Mouse (Mus musculus) layer of hippocampus, adult 9-10 months (tissue): ENCODE data around the gene Map3k7.

Source experiments
- DNase-seq: peaks from one replicate; pipeline ENCODE4 v3.0.0; 2022; ENCODE audit warnings: low spot score

The Map3k7 gene

DNA sequence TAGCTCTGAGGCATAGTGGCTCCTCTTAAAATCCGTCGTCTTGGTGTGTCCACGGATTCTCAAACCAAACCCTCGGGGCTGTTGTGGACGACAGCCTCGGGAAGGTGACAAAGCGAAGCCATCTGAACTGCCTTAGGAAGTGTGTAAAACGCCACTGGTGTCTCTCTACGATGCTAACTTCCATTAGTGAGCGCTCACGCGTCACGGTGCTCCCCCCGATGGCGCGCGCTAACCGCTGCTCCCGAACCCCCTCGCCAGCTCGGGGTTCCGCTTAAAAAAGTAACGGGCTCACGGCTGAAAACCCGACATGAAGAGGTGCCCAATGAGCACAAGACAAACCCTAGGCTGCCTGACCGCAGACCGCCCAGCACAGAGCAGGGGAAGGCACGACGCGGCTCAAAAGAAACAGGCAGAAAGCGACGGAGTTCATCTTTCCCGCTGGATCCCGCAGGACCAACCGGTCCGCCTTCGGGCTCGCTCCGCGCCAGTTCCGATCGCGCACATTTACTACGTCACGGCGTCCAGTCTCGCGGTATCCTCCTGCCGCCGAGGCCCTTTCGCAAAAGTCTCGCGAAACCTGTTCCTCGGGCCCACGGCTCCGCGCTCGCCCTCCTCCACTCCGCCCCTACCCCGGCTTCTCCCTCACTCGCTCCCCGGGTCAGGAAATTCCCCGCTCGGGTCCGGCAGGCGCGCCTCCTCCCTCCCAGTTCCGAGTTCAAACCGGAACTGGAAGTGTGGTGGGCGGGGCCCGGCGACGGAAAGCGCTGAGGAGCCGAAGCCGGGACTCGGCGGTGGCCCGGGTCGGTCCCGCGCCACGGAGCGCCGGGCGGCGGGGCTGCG lies at the start of gene Map3k7:
Map3k7 (plus strand) TSS at position 744 of the 840 bp plus-strand sequence.
- peak; percentile 74 for DNase-seq

DNA sequence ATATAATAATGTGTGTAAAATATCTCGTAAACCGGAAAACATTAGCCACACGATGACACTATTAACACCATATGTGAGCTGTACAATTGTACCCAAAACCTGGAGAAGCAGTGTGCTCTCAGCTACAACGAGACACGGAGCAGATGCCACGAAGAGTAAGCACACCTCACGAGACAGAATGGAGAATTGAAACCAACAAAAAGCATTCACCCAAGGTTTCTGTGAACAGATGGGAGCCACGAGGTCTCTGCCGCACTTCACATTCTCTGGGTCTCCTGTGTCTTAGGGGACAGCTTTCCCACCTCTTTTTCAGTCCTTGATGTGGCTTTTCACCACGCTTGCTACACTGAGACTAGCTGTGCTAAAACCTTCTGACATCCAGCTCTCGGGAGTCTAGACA lies 48.8 kb upstream of the Map3k7 start:
- no peak for DNase-seq

DNA sequence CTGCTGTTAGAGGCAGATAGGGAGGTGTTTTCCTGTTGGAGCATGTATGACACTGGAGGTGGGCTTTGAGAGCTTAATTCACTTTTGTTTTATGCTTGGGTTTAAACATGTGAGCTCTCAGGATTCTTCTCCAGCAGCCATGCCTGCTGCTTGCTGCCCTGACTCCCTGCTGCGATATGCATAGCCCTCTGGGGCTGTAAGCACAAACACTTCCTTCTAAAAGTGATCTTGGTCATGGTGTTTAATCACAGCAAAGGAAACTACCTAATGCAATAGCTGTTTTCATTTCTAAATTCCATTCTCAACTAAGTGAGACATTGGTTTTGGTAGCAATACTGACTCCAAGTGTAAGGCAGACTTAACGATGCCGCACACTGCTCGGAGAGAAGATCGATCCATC lies 45.2 kb upstream of the Map3k7 start:
- DNase-seq: no peak

DNA sequence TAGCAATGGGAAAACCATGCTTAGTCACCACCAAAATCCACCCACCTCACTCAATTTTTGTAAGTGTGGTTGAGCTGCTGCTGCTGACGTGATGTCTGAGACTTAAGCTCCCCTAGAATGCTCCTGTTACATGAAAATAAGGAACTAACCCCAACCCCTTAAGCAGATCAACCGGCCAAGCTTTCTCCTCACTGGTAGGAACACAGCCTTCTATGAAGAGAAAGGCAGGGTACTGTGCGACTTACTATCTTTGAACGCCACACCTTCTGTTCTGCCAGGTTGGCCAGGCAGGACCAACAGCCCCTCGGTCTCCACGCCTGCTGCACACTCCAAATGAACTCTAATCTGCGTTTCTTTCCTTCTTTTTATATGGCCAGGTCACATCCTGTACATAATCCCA lies 41.7 kb upstream of the Map3k7 start:
- no peak for DNase-seq

DNA sequence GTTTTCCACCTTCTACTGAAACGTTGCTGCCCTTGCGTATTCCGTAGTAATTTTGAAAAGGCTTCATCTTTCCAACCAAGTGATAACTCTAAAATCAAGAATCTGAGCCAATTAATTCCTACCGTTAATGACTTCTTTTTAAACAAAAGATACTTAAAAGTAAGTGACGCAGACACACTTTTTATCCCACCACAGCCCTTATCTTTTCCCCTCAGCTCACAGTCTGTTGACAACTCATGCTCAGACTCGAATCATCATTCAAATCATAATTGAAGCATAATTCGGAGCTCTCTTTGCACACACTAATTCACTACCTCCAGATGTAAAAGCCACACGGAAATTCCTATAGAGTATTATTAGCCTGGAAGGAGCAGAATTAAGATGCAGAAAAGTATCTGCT lies 40.5 kb upstream of the Map3k7 start:
- no peak for DNase-seq

DNA sequence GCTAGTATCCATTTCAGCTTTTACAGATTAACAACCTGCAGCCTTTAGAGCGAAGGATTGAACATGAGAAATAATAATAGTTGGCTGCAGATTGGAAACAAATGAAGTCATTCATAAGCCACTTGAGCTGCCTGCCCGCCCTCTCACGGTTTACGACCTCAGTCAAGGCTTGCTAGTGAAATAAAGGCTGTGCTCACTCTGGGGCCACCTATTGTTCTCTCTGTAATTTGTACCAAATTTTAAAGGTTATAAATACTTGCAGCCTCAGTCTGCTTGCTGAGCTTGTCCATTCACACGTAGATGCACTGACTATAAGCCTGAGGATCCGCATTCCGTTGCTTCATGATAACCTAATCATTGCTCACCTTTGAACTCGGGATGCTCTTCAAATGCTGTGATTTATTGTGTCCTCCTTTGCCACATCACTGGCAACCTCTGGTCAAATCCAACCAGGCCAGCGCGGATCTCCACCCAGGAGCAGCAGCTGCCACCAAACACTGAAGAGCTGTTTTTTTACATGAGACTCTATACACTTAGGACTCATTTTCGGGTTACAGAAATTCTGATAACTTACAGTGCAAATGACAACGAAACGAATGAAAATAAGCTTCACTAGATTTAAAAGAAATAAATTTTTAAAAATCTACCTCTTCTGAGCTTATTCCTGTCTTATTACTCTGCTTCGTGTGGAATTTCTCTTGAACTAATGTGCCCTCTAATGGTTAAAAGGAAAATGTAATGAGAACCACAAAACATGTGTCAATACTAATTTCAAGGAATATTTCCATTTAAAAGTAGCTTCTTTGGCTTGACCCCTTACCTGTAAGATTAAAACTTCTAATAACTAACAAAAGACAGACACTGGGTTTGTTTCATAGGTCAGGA lies 39.4 kb upstream of the Map3k7 start:
- no peak for DNase-seq

DNA sequence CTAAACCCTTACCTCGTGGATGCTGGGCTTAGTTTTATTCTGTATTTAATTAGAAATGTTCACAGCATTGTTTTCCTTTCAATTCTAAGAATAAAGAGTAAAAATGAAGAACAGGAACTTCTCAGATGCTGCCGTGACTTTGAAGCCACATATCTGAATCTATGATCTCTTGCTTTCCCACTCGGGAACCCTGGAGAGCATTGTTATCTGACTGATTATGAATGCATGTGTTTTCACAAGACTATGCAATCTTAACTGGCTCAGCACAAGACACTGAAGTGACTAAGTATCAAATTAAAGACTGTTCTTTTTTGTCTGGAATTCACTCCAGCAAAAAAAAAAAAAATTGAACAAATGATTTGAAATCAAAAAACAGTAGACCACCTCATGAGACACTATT lies 30.7 kb upstream of the Map3k7 start:
- DNase-seq: no peak

DNA sequence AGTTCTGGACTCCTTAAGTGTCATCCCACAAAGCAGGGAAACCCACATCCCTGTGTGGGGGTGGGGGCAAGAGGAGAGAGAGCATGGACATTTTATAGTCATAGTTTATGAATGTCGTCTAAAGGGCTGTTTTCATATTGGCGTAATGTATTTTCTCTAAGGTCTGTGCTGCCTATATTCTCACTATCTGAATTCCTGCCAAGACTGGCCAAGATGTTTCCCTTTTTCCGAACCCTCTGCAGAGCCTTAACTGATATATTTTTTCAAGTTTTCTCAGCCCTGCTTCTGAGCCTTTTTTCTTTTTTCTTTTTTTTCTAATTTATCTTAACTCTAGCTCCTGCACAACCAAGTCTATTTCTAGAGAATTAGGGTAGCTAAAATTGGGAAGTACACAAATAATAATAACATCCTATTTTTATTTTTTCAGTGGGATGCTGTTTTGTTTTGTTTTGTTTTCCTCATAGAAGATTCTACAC lies 28.0 kb upstream of the Map3k7 start:
- DNase-seq: no peak

DNA sequence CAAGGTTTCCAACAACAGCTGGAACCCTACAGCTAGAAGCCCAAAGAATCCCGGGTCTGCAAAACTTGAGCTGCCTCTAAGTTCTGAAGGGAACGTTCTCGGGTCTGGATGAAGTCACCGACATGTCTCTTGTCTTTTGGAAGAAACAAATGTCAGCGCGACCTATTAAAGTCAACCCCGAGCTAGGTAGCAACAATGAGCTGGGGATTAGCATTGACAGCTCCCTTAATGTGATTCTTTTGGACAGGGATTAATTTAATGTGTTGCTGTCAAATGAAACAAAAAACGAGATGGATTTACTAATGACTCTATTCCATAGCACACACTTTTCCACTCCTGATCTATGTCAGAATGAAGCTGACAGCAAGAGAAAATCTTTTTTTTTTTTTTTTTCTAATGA lies 27.5 kb upstream of the Map3k7 start:
- DNase-seq: no peak

DNA sequence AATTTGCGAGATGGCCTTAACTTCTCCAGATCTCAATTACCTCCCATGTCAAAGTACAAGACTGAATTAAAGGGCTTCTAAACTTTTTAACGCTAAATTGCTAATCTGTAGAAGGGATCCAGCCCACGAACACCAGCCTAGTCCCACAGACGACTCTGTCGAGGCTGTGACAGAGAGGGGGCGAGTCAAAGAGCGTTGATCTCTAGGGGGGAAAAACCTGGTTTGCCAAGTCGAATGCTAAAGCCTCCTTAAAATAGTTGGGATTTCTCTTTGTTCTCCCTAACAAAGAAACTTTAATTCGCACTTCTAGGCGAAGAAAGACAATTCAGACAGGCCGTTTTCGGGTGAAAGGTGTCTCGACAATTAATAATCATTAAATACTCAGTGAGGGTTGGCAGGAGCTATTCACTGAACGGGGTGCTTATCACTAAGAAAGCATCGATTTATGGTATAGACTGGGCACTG lies 27.0 kb upstream of the Map3k7 start:
- no peak for DNase-seq

DNA sequence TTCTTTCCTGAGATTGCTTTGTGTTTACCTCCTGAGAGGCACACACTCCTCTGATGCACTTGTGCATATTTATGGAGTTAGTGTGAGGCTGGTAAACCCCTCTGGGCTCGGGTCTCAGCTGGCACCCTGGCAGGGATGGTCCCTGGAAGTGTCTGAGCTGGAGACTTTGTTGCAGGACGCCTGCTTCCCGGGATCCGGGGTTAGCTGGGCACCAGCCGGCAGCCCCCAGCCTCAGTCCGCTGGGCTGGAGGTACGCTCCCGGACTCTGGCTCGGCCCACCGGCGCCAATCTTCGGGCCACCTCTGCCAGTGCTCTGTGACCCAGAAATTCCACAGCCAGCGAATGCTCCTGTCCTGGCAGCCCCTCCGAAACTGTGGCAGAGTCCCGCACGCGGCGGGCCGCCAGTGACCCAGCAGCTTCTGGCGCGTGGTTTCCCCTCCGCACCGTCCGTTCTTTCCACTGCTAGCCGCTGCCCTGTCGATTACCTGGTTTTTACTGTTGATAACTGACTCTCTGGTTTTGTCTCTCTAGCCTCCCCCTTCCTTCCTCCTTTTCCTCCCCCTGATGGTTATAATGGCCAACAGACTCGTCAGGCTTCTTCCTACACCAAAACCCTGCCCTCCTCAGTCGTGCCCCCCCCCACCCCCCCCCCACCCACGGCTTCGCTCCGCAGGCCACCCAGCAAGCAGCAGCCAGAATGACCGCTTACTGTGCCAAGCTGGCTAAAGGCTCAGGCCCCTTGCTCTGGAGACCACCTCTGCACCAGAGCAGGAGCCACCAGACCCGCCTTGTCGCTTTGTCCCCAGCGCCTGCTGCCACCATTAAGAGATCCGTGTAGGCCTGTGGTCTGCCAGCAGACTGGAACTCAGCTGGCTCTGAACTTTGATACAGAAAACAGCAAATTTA lies 26.3 kb upstream of the Map3k7 start:
- DNase-seq: no peak

DNA sequence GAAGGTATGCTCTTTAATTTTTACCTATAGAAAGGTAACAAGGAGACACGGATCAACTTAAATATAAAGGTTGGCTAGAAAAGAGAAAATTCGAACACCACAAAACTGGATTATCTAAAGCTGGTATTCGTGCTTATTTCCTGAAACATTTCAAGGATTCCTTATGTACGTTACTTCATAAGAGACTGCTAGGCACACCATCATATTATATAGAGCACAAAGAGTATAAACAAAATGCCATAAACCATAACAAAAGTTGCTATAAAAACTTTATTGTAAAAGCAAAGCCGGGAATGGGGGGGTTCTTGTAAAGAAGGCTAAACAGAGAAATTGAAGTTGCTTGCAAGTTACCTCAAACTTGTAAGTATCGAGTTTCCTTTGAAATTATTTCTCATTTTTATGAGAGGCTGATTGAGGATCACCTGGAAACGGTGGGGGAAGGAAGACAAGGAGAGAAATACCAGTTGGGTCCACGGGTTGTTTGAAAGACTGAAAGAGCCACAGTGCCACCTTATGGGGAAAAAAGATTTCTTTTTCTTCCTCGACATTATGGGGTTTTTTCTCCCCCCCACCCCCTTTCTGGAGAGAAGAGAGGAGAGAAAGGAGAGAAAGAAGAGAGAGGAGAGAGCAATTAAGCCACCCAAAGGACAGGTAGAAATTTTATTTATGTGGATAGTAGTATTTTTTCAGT lies 25.3 kb upstream of the Map3k7 start:
- peak; percentile 9 for DNase-seq

DNA sequence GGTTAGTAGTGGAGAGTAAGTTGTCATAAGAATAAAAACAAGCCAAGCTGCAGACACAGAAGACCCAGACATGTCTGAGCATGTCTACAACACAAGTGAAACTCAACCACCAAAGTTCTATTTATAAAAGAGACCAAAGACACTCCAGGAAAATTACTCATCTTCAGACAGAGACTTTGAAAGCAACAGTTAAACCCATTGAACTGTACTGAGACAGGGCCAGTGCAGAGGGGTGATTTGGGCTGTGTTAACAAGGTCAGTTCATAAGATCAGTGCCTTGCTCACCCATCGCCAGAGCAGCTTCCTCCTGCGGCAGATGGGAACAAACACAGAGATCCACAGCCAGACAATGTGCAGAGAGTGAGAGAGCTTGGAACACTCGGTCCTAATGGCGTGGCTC lies 22.3 kb upstream of the Map3k7 start:
- no peak for DNase-seq

DNA sequence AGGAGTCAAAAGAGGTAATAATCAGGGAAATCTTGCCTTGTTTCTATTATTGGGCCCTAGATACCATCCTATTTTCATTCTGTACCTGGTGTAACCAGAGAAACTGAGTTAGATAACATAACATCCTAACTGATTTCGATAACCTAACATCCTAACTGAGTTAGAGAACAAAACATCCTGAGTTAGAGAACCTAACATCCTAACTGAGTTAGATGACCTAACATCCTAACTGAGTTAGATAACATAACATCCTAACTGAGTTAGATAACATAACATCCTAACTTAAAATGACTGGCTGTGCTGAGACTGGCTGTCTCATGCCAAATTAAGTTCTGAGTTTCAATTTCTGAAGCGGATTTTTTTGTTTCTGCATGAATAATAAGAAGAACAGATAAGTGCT lies 20.9 kb upstream of the Map3k7 start:
- no peak for DNase-seq

DNA sequence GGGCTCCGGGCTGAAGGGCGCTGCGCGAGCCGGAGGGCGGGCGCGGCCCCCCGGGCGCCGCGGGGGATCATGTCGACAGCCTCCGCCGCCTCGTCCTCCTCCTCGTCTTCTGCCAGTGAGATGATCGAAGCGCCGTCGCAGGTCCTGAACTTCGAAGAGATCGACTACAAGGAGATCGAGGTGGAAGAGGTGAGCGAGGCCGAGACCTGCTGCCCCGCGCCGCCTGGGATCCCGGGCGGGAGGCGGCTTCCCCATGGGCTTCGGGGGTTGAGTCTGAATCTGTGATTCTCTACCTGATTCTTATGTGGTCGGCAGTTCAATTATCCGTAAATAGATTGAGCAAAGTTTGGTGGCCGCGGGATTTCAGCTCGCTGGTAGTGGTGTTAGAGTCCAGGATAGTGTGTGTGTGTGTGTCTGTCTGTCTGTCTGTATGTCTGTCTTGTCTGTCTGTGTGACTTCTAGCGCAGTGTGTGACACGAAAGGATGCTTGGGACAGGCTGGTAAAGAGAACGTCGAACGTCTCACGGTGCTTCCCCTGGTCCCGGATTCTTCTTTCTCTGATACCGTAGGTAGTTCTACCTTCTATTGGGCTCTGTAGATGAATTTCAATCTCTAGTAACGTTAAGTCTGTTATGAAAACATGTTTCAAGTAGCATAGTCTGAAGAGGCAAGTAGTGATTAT lies 438 bp downstream of the Map3k7 start:
- DNase-seq: no peak

DNA sequence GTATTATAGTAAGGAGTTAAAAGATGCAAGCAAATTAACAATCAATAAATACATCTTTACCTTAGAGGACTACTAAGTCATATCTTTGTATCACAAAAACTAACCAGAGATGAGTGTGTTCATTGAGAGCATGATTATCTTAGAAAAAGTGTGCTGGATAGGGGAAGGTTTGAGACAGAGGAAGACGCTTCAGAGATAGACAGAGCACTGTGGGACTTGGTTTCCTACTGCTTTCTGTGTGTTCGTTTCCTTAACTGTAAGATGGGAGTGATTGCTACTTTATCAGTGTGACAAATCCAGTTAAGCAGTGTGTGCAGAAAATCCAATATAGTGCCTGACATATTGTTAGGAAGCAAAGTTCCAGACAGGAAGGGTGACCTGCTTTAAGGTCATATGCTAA lies 1.3 kb downstream of the Map3k7 start:
- DNase-seq: no peak

DNA sequence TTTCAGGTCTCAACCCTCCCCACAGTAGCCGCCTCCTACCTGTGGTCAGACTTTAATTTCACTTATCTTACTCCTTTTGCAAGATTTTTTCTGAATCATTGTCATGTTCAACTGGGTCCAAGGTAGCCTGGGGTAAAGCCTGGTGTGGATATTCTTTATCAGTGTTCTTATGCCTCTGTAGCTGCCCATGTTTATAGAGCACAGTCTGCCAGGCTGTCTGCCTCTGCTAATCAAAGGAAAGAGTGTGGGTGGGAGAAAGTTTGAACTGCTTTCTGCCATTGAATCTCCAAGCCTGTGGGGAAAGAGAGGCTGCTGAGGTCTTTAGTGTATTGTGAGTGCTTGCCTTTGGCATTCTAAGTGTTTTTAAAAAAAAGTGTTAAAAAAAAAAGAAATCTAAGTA lies 7.5 kb downstream of the Map3k7 start:
- no peak for DNase-seq

DNA sequence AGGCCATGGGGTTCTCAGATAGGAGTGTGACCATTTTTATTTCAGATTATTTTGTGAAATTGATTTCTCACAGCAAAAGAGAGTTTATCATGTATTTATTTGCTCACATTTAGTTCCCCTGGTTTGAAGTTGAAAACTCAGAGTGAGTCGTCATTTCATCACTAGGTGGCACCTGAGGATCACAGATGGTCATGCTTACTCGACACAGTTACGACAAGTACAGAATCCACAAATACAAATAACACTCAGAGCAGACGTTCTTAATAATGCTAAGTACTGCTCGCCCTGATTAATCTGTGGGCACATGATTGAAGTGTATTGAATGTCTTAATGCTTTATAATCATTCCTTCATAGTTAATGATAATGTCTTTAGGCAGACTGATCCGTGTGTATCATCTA lies 8.3 kb downstream of the Map3k7 start:
- no peak for DNase-seq

DNA sequence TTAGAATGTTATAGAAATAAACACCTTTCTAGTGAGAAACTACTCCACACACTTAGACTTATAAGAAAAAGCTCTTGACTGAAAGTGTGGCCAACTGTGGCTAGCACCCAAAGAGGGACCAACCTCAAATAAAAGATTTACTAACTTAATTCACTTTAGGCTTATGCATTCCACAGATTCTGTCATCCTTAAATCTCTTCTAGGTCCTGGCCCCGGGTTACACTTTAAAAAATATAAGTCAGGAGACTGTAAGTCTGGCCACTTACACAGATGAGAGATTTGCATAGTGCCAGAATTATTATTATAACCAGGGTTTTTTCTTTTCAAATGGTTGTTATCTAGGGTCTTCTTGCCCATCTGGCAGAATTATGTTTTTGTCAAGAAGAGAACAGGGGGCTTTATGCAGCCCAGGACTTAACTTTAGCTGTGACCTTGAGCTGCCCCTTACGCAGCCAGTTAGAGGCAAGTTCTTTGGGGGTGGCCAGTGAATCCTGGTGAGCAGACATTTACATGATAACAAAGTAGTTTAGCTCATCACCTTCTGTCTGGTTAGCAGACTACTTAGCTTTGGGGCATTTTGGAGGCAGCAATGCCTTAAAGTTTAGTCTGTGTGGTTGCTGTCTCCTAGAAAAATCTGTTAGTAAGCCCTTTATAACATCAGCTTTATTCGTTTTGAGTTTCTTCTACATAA lies 11.5 kb downstream of the Map3k7 start:
- no peak for DNase-seq

DNA sequence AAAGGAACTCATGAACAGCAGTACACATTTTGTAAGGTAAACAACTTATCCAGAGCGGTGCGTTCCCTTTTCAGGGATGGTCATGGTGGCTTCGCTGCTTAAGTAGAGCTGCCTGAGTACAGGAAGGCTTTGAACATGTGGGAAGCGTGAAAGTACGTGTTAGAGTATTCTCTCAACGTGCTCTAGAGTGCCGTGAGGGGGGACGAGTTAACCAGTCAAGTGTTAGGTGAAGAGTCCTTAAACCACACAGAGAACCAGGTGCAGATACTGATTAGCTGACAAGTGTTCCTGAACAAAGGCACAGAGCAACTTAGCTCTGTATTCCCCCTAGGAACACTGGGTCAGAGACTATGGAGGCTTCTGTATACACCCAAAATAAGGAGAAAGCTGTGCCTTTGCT lies 18.0 kb downstream of the Map3k7 start:
- no peak for DNase-seq
